In the genomic region with DNA sequence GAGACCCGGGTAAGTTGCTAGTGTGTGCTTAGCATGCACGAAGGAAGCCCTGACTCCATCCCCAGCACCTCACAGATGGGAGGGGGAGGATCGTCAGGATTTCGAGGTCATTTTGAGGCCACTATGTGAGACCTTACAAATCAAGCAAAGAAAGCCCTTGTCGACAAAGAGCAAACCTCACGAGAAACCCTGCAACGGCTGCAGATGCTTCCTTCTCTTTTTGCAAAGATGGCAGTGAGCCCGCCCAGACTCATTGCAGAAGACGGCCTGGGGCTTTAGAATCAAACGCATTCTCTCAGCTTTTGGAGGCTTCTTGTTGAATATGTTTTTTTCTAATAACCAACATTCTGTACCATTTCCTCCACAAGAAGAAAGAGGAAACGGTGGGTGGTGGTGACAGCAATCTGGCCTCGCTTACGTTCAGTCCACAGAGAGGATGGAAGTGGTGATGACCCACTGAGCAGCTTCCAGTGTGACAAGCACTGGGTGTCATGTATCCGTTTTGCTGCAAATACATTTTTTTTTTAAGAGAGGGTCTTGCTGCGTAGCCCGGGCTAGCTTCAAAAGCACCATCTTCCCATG, we compare ENCODE assay signal across 17 mouse cellular contexts. TPM values are rescaled to one million over a fixed set of nuclear protein-coding genes. Genes with fewer than 3 reads are reported as not detected.
DNase-seq lines count a peak whose midpoint lies in the region; TF ChIP-seq lines count a peak whose summit lies in the region.
"Had no signal": no experiment of that assay in that cellular context is flagged by ENCODE, and none has a peak within 500 bp of the region (broad histone marks: within the 10 kb centered on the region; RNA-seq: fewer than 3 reads in every experiment).

No protein-coding gene starts in this region.

- H3K27ac ChIP-seq in thymus, adult 2 months (ENCODE audit: control insufficient read depth, insufficient read depth, low read length): peak overlapping the region; percentile 84
- H3K27ac ChIP-seq: embryonic facial prominence, embryonic 15.5 days; forebrain, embryonic 12.5 days; heart, embryonic 10.5 days; hindbrain, postnatal 0 days; kidney, postnatal 0 days had no signal

- no peaks in the 10 kb centered on the region for H3K27me3 ChIP-seq in thymus, adult 2 months (ENCODE audit: control insufficient read depth, insufficient read depth, low read length)
- H3K27me3 ChIP-seq: embryonic facial prominence, embryonic 15.5 days had no signal

- peak; percentile 92 for DNase-seq in heart, adult 11 months
- no peak for DNase-seq in heart, adult 9 months (ENCODE audit: low spot score in 2 of 2)
- DNase-seq in thymus, adult 2 months: no peak
- no peak for DNase-seq in thymus, postnatal 25 days
- DNase-seq in induced T-regulatory cell, adult 2 months (ENCODE audit: low read depth): peak; percentile 64
- peak; percentile 27 for DNase-seq in skeletal muscle tissue, adult 2 months (ENCODE audit: low read depth, low spot score)
- DNase-seq in urinary bladder, postnatal 4 days (ENCODE audit: low spot score in 2 of 2): no peak
- DNase-seq in urinary bladder, postnatal 10 days (ENCODE audit: low spot score): no peak
- DNase-seq: cerebellum, adult 18-20 months; left cerebral cortex, postnatal 4 days had no signal

- TF ChIP-seq CTCF in thymus, adult 2 months (IDR thresholded peaks at IDR 0.05; ENCODE audit: borderline replicate concordance, control insufficient read depth, extremely low read depth, insufficient read depth, low read length, poor library complexity): no peak

- 13% methylated on average over 16 of the region's 16 CpGs for WGBS in thymus, adult 2 months

- no peaks in the 10 kb centered on the region for H3K36me3 ChIP-seq in thymus, adult 2 months (ENCODE audit: control insufficient read depth, insufficient read depth, low read length)
- H3K36me3 ChIP-seq: embryonic facial prominence, embryonic 15.5 days; forebrain, embryonic 12.5 days; heart, embryonic 10.5 days had no signal

- no peak for TF ChIP-seq POLR2A in thymus, adult 2 months (IDR thresholded peaks at IDR 0.05; ENCODE audit: control insufficient read depth, extremely low read depth, insufficient read depth, low read length, poor library complexity)

- no peak overlapping the region for H3K4me3 ChIP-seq in thymus, adult 2 months (ENCODE audit: control insufficient read depth, insufficient read depth, low read length)
- H3K4me3 ChIP-seq: embryonic facial prominence, embryonic 15.5 days; forebrain, embryonic 12.5 days; heart, embryonic 10.5 days had no signal

- H3K4me1 ChIP-seq in thymus, adult 2 months (replicated peaks; ENCODE audit: control insufficient read depth, insufficient read depth, low read length): peaks cover 56% of the 10 kb centered on the region

RNA-seq across cellular contexts. Expression of a gene that starts 2.9 kb away (rescaled TPM):
- 79.6 and 86.7 TPM in 2 replicates for polyA plus RNA-seq in thymus, adult 2 months (2012; rRNA removed)

RNA-seq across cellular contexts. Expression of a gene that starts 20.9 kb away (rescaled TPM):
- not detected in 2 replicates for polyA plus RNA-seq in thymus, adult 2 months (2012; rRNA removed)
- polyA plus RNA-seq: G1E had no signal

RNA-seq across cellular contexts. Expression of a gene that starts 34.9 kb away (rescaled TPM):
- polyA plus RNA-seq in thymus, adult 2 months (2012; rRNA removed): 0.42 and 0.81 TPM in 2 replicates
- polyA plus RNA-seq: G1E; heart, embryonic 10.5 days; kidney, postnatal 0 days; midbrain, embryonic 11.5 days had no signal

RNA-seq across cellular contexts. Expression of a gene that starts 43.9 kb away (rescaled TPM):
- 2.2 and 2.8 TPM in 2 replicates for polyA plus RNA-seq in thymus, adult 2 months (2012; rRNA removed)

Comparison
In these comparisons a context has a peak if more than half of its experiments do, and no peak if none do; other contexts are left out.
1. DNase-seq: peak in heart, adult 11 months (single experiment), induced T-regulatory cell, adult 2 months (single experiment) and skeletal muscle tissue, adult 2 months (single experiment); none in heart, adult 9 months (0 of 2), thymus, adult 2 months (single experiment), thymus, postnatal 25 days (single experiment), urinary bladder, postnatal 4 days (0 of 2) and urinary bladder, postnatal 10 days (single experiment).